Comparison of ENCODE assay signal across 27 mouse cellular contexts in the genomic region with DNA sequence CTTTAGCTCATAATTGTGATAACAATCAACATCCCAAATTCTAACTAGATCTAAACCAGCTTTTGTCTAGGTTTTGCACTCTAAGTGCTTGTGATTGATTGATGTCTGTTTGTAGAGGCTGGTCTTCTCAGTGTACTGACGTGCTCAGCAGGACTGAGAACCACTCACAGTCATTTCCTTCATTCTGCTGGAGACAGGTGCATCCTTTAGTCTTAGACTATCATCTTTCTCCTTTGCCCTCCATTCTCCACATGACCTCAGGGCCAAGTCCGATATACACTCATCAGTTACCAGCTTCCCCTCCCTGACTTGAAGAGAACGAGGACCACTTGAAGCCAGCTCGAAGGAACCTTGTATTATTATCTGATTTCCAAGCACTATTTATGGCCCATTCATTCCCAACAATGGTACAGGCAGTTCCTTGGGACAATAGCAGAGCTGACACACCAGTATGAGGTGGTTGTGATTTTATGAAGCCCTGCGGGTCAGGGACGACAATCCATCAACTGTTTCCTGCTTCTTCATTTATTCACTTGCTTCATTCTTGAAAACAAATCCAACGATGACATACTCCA. TPM values are rescaled to one million over a fixed set of nuclear protein-coding genes. Genes with fewer than 3 reads are reported as not detected.
DNase-seq lines count a peak whose midpoint lies in the region; ATAC-seq and TF ChIP-seq lines count a peak whose summit lies in the region.
"Had no signal": no experiment of that assay in that cellular context is flagged by ENCODE, and none has a peak within 500 bp of the region (broad histone marks: within the 10 kb centered on the region; RNA-seq: fewer than 3 reads in every experiment).

No protein-coding gene starts in this region.

- no peaks in the 10 kb centered on the region for H3K79me2 ChIP-seq in myocyte (ENCODE audit: control insufficient read depth, insufficient read depth)

- peak overlapping the region; percentile 37; the same call in 1 of the 2 replicates for H3K27ac ChIP-seq in kidney, embryonic 15.5 days
- no peak overlapping the region for H3K27ac ChIP-seq in lung, embryonic 14.5 days (ENCODE audit: low read depth)
- H3K27ac ChIP-seq in liver, embryonic 16.5 days (ENCODE audit: low read length), result no peak overlapping the region
- H3K27ac ChIP-seq: hindbrain, embryonic 10.5 days; hindbrain, embryonic 15.5 days; macrophage; midbrain, embryonic 13.5 days; stomach, embryonic 15.5 days had no signal

- no peak for TF ChIP-seq POLR2A in myocyte (IDR thresholded peaks at IDR 0.05; ENCODE audit: insufficient read length, low read depth)

- H3K4me2 ChIP-seq in kidney, embryonic 15.5 days, result no peak overlapping the region
- H3K4me2 ChIP-seq in lung, embryonic 14.5 days, result no peak overlapping the region
- H3K4me2 ChIP-seq in liver, embryonic 16.5 days (ENCODE audit: low read depth, low read length), result no peak overlapping the region
- no peak overlapping the region for H3K4me2 ChIP-seq in myocyte (ENCODE audit: low read depth)
- H3K4me2 ChIP-seq: hindbrain, embryonic 15.5 days; midbrain, embryonic 13.5 days; stomach, embryonic 15.5 days had no signal

- no peak overlapping the region for H3K9ac ChIP-seq in kidney, embryonic 15.5 days
- H3K9ac ChIP-seq in lung, embryonic 14.5 days, result no peak overlapping the region
- no peak overlapping the region for H3K9ac ChIP-seq in liver, embryonic 16.5 days (ENCODE audit: low read depth, low read length)
- H3K9ac ChIP-seq: hindbrain, embryonic 15.5 days; midbrain, embryonic 13.5 days; stomach, embryonic 15.5 days had no signal

- no peak for ATAC-seq in kidney, embryonic 15.5 days (replicated peaks; ENCODE audit: low FRiP score)
- ATAC-seq in lung, embryonic 14.5 days (ENCODE audit: insufficient read depth), result peak; percentile 64; the same call in 1 of the 2 replicates
- peak; percentile 9; the same call in 1 of the 2 replicates for ATAC-seq in liver, embryonic 16.5 days (ENCODE audit: low read depth)
- ATAC-seq: forebrain, embryonic 16.5 days; inflammation-experienced regulatory T-cells, adult 6 months; midbrain, embryonic 13.5 days had no signal

- no peaks in the 10 kb centered on the region for H3K9me3 ChIP-seq in kidney, embryonic 15.5 days (replicated peaks)
- no peaks in the 10 kb centered on the region for H3K9me3 ChIP-seq in lung, embryonic 14.5 days (ENCODE audit: low read depth, low read length)
- no peaks in the 10 kb centered on the region for H3K9me3 ChIP-seq in liver, embryonic 16.5 days (replicated peaks; ENCODE audit: control insufficient read depth, low read length)
- H3K9me3 ChIP-seq: hindbrain, embryonic 10.5 days; hindbrain, embryonic 15.5 days; midbrain, embryonic 13.5 days; stomach, embryonic 15.5 days had no signal

- 64% methylated on average over 7 of the region's 7 CpGs for WGBS in kidney, embryonic 15.5 days
- 60% methylated on average over 7 of the region's 7 CpGs for WGBS in lung, embryonic 14.5 days
- WGBS in liver, embryonic 16.5 days (ENCODE audit: insufficient replicate concordance), result 37% methylated on average over 7 of the region's 7 CpGs

- TF ChIP-seq CTCF in lung, embryonic 14.5 days (IDR thresholded peaks at IDR 0.05; ENCODE audit: low read depth), result no peak

- no peak overlapping the region for H3ac ChIP-seq in myocyte (ENCODE audit: control insufficient read depth, insufficient read length)

- no peak for DNase-seq in kidney, adult 11 months
- DNase-seq in lung, embryonic 14.5 days, result peak; percentile 49
- no peak for DNase-seq in lung, postnatal 25 days (ENCODE audit: low spot score)
- DNase-seq: adrenal gland, adult 2 months; B cell, adult 2 months; cerebellum, adult 2 months; cerebellum, postnatal 14 days; heart, postnatal 14 days; kidney, adult 18-20 months; right cerebral cortex, postnatal 14 days had no signal

- no peaks in the 10 kb centered on the region for H3K27me3 ChIP-seq in kidney, embryonic 15.5 days
- no peaks in the 10 kb centered on the region for H3K27me3 ChIP-seq in lung, embryonic 14.5 days (ENCODE audit: insufficient read depth, low read length)
- no peaks in the 10 kb centered on the region for H3K27me3 ChIP-seq in liver, embryonic 16.5 days (ENCODE audit: control insufficient read depth, insufficient read depth, low read depth, low read length)
- H3K27me3 ChIP-seq in myocyte (ENCODE audit: control insufficient read depth, insufficient read depth, insufficient read length), result no peaks in the 10 kb centered on the region
- H3K27me3 ChIP-seq: hindbrain, embryonic 15.5 days; midbrain, embryonic 13.5 days; stomach, embryonic 15.5 days had no signal

- no peaks in the 10 kb centered on the region for H3K36me3 ChIP-seq in kidney, embryonic 15.5 days
- H3K36me3 ChIP-seq in lung, embryonic 14.5 days (ENCODE audit: insufficient read depth), result no peaks in the 10 kb centered on the region
- no peaks in the 10 kb centered on the region for H3K36me3 ChIP-seq in liver, embryonic 16.5 days (ENCODE audit: control insufficient read depth, insufficient read depth)
- H3K36me3 ChIP-seq in myocyte (ENCODE audit: control insufficient read depth, insufficient read depth), result no peaks in the 10 kb centered on the region
- H3K36me3 ChIP-seq: hindbrain, embryonic 10.5 days; hindbrain, embryonic 15.5 days; midbrain, embryonic 13.5 days; stomach, embryonic 15.5 days had no signal

- H3K4me1 ChIP-seq in kidney, embryonic 15.5 days, result peaks cover 15% of the 10 kb centered on the region
- H3K4me1 ChIP-seq in lung, embryonic 14.5 days (ENCODE audit: insufficient read depth), result no peaks in the 10 kb centered on the region
- no peaks in the 10 kb centered on the region for H3K4me1 ChIP-seq in liver, embryonic 16.5 days (ENCODE audit: control insufficient read depth, low read depth, low read length)
- H3K4me1 ChIP-seq: stomach, embryonic 15.5 days had no signal

- no peak overlapping the region for H3K4me3 ChIP-seq in kidney, embryonic 15.5 days (replicated peaks)
- H3K4me3 ChIP-seq in lung, embryonic 14.5 days (ENCODE audit: low read depth, low read length), result no peak overlapping the region
- H3K4me3 ChIP-seq in liver, embryonic 16.5 days (ENCODE audit: low read depth, low read length), result no peak overlapping the region
- no peak overlapping the region for H3K4me3 ChIP-seq in myocyte
- H3K4me3 ChIP-seq: erythroblast, embryonic 14.5 days; hindbrain, embryonic 10.5 days; hindbrain, embryonic 15.5 days; midbrain, embryonic 13.5 days; stomach, embryonic 15.5 days had no signal

TF ChIP-seq in myocyte, 11 proteins besides CTCF, POLR2A, EP300 and RAD21:
- TF ChIP-seq SRF (IDR thresholded peaks at IDR 0.05; ENCODE audit: control insufficient read depth, insufficient read length, low read depth), result no peak
- peak in 2 of 3 experiments; percentile 4 to 55 for TF ChIP-seq MYOD1 (IDR thresholded peaks at IDR 0.05; ENCODE audit: control insufficient read depth in 1 of 3, insufficient read length in 2 of 3, low read depth in 2 of 3)
- no peak for TF ChIP-seq TCF12 (IDR thresholded peaks at IDR 0.05; ENCODE audit: insufficient read depth, poor library complexity, severe bottlenecking)

RNA-seq across cellular contexts. Expression of a gene that starts 6.7 kb away (rescaled TPM):
- polyA plus RNA-seq in kidney, embryonic 15.5 days (2015; fragmentation: Nextera tagmentation; extraction: Ambion mirVana), result 2.2 and 2.6 TPM in 2 replicates
- polyA plus RNA-seq in lung, embryonic 14.5 days (2014; fragmentation: Nextera tagmentation; extraction: Ambion mirVana), result 5.0 and 5.8 TPM in 2 replicates
- 24.2 and 25.4 TPM in 2 replicates for polyA plus RNA-seq in liver, embryonic 16.5 days (2015; fragmentation: Nextera tagmentation; extraction: Ambion mirVana)
- polyA plus RNA-seq in myocyte (2012; fragmentation: generic; extraction: Trizol), result 0.17 TPM
- polyA plus RNA-seq: forebrain, embryonic 11.5 days had no signal

RNA-seq across cellular contexts. Expression of a gene that starts 43.4 kb away (rescaled TPM):
- polyA plus RNA-seq in kidney, embryonic 15.5 days (2015; fragmentation: Nextera tagmentation; extraction: Ambion mirVana), result not detected in 2 replicates
- polyA plus RNA-seq in lung, embryonic 14.5 days (2014; fragmentation: Nextera tagmentation; extraction: Ambion mirVana), result not detected in 2 replicates
- polyA plus RNA-seq in liver, embryonic 16.5 days (2015; fragmentation: Nextera tagmentation; extraction: Ambion mirVana), result not detected in 2 replicates
- not detected for polyA plus RNA-seq in myocyte (2012; fragmentation: generic; extraction: Trizol)
- polyA plus RNA-seq: adrenal gland, adult 2 months; cerebellum, adult 2 months; cortical plate, adult 2 months; erythroblast, embryonic 14.5 days; forebrain, embryonic 11.5 days; forebrain, embryonic 16.5 days; heart, embryonic 14.5 days; inflammation-experienced regulatory T-cells, adult 6 months; limb, embryonic 11.5 days; liver, adult 2 months; macrophage; small intestine, adult 2 months had no signal
